Comparison of ENCODE assay signal across 13 mouse cellular contexts in the genomic region with DNA sequence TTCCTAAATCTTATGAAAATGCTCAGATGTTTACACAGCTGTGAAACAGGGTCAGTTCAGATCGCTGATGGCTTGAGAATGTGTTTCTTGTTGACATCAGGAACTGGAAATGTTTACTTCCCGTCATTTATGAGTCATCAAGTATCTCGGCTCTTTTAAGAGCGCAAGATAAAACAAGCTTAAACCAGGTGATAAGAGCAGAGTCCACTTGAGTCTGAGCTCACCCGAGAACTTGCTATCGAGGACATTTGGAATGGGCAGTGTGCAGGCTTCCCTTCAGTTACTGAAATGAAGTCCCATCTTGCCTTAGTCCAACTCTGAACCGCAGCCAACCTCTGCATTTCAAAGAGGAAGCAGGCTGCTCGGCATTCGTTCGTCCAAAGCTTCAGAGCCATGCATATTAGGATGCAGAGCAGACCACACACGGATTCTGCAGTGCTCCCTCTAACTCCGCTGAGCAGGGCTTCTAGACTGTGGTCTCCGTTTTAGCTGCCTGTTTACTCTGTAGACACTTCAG. TPM values are rescaled to one million over a fixed set of nuclear protein-coding genes. Genes with fewer than 3 reads are reported as not detected.
DNase-seq lines count a peak whose midpoint lies in the region; ATAC-seq lines count a peak whose summit lies in the region.
"Had no signal": no experiment of that assay in that cellular context is flagged by ENCODE, and none has a peak within 500 bp of the region (broad histone marks: within the 10 kb centered on the region; RNA-seq: fewer than 3 reads in every experiment).

No protein-coding gene starts in this region.

- H3K4me3 ChIP-seq in heart, embryonic 15.5 days: no peak overlapping the region
- H3K4me3 ChIP-seq in lung, embryonic 15.5 days: no peak overlapping the region
- H3K4me3 ChIP-seq: hindbrain, embryonic 10.5 days had no signal

- 11% methylated on average over 13 of the region's 13 CpGs for whole genome bisulfite sequencing in heart, embryonic 15.5 days
- WGBS in lung, embryonic 15.5 days: 7% methylated on average over 13 of the region's 13 CpGs

- H3K4me1 ChIP-seq in heart, embryonic 15.5 days (replicated peaks): no peaks in the 10 kb centered on the region; the same call in 1 of the 2 replicates
- peaks cover 13% of the 10 kb centered on the region; the same call in 1 of the 2 replicates for H3K4me1 ChIP-seq in lung, embryonic 15.5 days
- H3K4me1 ChIP-seq: hindbrain, embryonic 10.5 days had no signal

- H3K36me3 ChIP-seq in heart, embryonic 15.5 days: no peaks in the 10 kb centered on the region
- no peaks in the 10 kb centered on the region for H3K36me3 ChIP-seq in lung, embryonic 15.5 days
- H3K36me3 ChIP-seq: hindbrain, embryonic 10.5 days had no signal

- H3K9me3 ChIP-seq in heart, embryonic 15.5 days (replicated peaks): no peaks in the 10 kb centered on the region
- H3K9me3 ChIP-seq in lung, embryonic 15.5 days: no peaks in the 10 kb centered on the region
- H3K9me3 ChIP-seq: hindbrain, embryonic 10.5 days had no signal

- peak; percentile 13 for DNase-seq in gastrocnemius, postnatal 10 days
- no peak for DNase-seq in gastrocnemius, postnatal 25 days
- DNase-seq in 3T3-L1 (ENCODE audit: low read depth, low spot score): peak; percentile 24
- no peak for DNase-seq in c-Kit-positive CD71-positive TER-119-positive erythroid progenitor cells, embryonic 14.5 days (ENCODE audit: low spot score)
- DNase-seq in frontal cortex, postnatal 25 days (ENCODE audit: low spot score in 2 of 2): no peak
- DNase-seq: adrenal gland, postnatal 10 days had no signal

- H3K4me2 ChIP-seq in heart, embryonic 15.5 days: peak overlapping the region; percentile 15
- peak overlapping the region; percentile 37 for H3K4me2 ChIP-seq in lung, embryonic 15.5 days

- H3K9ac ChIP-seq in heart, embryonic 15.5 days: no peak overlapping the region
- H3K9ac ChIP-seq in lung, embryonic 15.5 days: no peak overlapping the region

- no peak overlapping the region for H3K27ac ChIP-seq in heart, embryonic 15.5 days
- H3K27ac ChIP-seq in lung, embryonic 15.5 days: 0 out of 2 replicates have a peak overlapping the region, but pooled peaks have one; percentile 3
- H3K27ac ChIP-seq: hindbrain, embryonic 10.5 days had no signal

- ATAC-seq in heart, embryonic 15.5 days (replicated peaks; ENCODE audit: insufficient number of reproducible peaks, insufficient read depth, low FRiP score, low read depth): no peak
- ATAC-seq in lung, embryonic 15.5 days (ENCODE audit: borderline replicate concordance, extremely low read depth, low FRiP score, low TSS enrichment): peak; percentile 86; the same call in 1 of the 2 replicates
- no peak for ATAC-seq in frontal cortex, adult (ENCODE audit: low TSS enrichment)

- no peaks in the 10 kb centered on the region for H3K27me3 ChIP-seq in heart, embryonic 15.5 days
- H3K27me3 ChIP-seq in lung, embryonic 15.5 days: peaks cover 4% of the 10 kb centered on the region; the same call in 1 of the 2 replicates
- H3K27me3 ChIP-seq: CH12.LX had no signal

RNA-seq across cellular contexts. Expression of gene Rassf6, which starts 37.0 kb away (rescaled TPM):
- total RNA-seq in gastrocnemius, postnatal 10 days (2021): not detected
- not detected for total RNA-seq in gastrocnemius, postnatal 25 days (2021)
- polyA plus RNA-seq in heart, embryonic 15.5 days (2015; fragmentation: Nextera tagmentation; extraction: Ambion mirVana): 0.49 and 2.4 TPM in 2 replicates
- 3.8 and 4.2 TPM in 2 replicates for polyA plus RNA-seq in lung, embryonic 15.5 days (2015; fragmentation: Nextera tagmentation; extraction: Ambion mirVana)

RNA-seq across cellular contexts. Expression of gene 5830473C10Rik, which starts 42.6 kb away (rescaled TPM):
- not detected for total RNA-seq in gastrocnemius, postnatal 10 days (2021)
- total RNA-seq in gastrocnemius, postnatal 25 days (2021): not detected
- not detected in 2 replicates for polyA plus RNA-seq in heart, embryonic 15.5 days (2015; fragmentation: Nextera tagmentation; extraction: Ambion mirVana)
- 0.08 and 0.09 TPM in 2 replicates for polyA plus RNA-seq in lung, embryonic 15.5 days (2015; fragmentation: Nextera tagmentation; extraction: Ambion mirVana)
- polyA plus RNA-seq: neural tube, embryonic 14.5 days; urinary bladder, adult 2 months had no signal

Comparison
In these comparisons a context has a peak if more than half of its experiments do, and no peak if none do; other contexts are left out.
1. DNase-seq: peak in gastrocnemius, postnatal 10 days (single experiment) and 3T3-L1 (single experiment); none in gastrocnemius, postnatal 25 days (single experiment), c-Kit-positive CD71-positive TER-119-positive erythroid progenitor cells, embryonic 14.5 days (single experiment) and frontal cortex, postnatal 25 days (0 of 2).